Mouse (Mus musculus) kidney, embryonic 14.5 days (tissue): ENCODE results near the gene Upf2. TPM values are rescaled to one million over a fixed set of nuclear protein-coding genes. Genes with fewer than 3 reads are reported as not detected.

ENCODE experiments used
- ATAC-seq: fragments of 200-750 bp; cut with Nextera tagmentation; 2 replicates; pipeline ENCODE4 v1.8.0; 2017; ENCODE audit warnings: moderate number of reproducible peaks, mild to moderate bottlenecking, moderate TSS enrichment, moderate library complexity; ENCODE audit not compliant: low FRiP score, low TSS enrichment
- H3K27ac ChIP-seq: fragments of 300-500 bp; sonication (generic); 2 replicates; pipeline ENCODE4 v1.5.1; 2014; ENCODE audit warnings: low read depth, mild to moderate bottlenecking, low read length, moderate library complexity, mixed read lengths
- H3K27me3 ChIP-seq: fragments of 300-500 bp; sonication (generic); 2 replicates; pipeline ENCODE4 v1.6.1; 2014; ENCODE audit warnings: mild to moderate bottlenecking, low read length; ENCODE audit not compliant: control insufficient read depth, insufficient read depth
- H3K36me3 ChIP-seq: fragments of 300-500 bp; sonication (generic); 2 replicates; pipeline ENCODE4 v1.6.1; 2014; ENCODE audit warnings: low read length, mixed read lengths; ENCODE audit not compliant: control insufficient read depth, insufficient read depth
- H3K4me1 ChIP-seq: fragments of 300-500 bp; sonication (generic); 2 replicates; pipeline ENCODE4 v1.6.1; 2014; ENCODE audit warnings: low read length, mixed read lengths; ENCODE audit not compliant: control insufficient read depth, insufficient read depth
- H3K4me2 ChIP-seq: fragments of 300-500 bp; sonication (generic); replicated peaks from 2 replicates; pipeline ENCODE4 v1.6.1; 2014; ENCODE audit warnings: low read depth, mild to moderate bottlenecking, low read length
- H3K4me3 ChIP-seq: fragments of 300-500 bp; sonication (generic); 2 replicates; pipeline ENCODE4 v1.5.1; 2014; ENCODE audit warnings: mild to moderate bottlenecking, low read length
- H3K9ac ChIP-seq: fragments of 300-500 bp; sonication (generic); 2 replicates; pipeline ENCODE4 v1.6.1; 2014; ENCODE audit warnings: low read depth, mild to moderate bottlenecking, low read length, moderate library complexity
- H3K9me3 ChIP-seq: fragments of 300-500 bp; sonication (generic); 2 replicates; pipeline ENCODE4 v1.6.1; 2016; ENCODE audit warnings: low read length; ENCODE audit not compliant: control insufficient read depth
- WGBS: fragments of 180-500 bp; shearing (Covaris S2); extraction: QIAGEN DNeasy Blood & Tissue Kit; methylation state at CpG from one replicate; pipeline ENCODE4 v1.1.7; 2014; 5-methylcytosine and 5-hydroxymethylcytosine counted together
- polyA plus RNA-seq: library from polyadenylated mRNA; unstranded; fragments of >200 nt; fragmentation: Nextera tagmentation; extraction: Ambion mirVana; gene quantifications from 2 replicates; pipeline ENCODE4 v1.2.1, GENCODE M21; 2014

Upf2 gene
- polyA plus RNA-seq, 1 experiment from 2014 or later, result 12.1 TPM

GRCm38 (mm10) chr2:6067341-6067740 is 116.1 kb downstream of the Upf2 start:
- Histone ChIP-seq H3K4me1 (peaks cover 6% of the 10 kb centered on the region; the same call in 1 of the 2 replicates), H3K4me2 (no peak overlapping the region), H3K36me3 (no peaks in the 10 kb centered on the region), H3K9ac (no peak overlapping the region), H3K27me3 (no peaks in the 10 kb centered on the region), H3K9me3 (no peaks in the 10 kb centered on the region), H3K27ac (no peak overlapping the region), H3K4me3 (no peak overlapping the region)
- ATAC-seq, result no peak
- 93% methylated on average over 6 of the region's 6 CpGs for WGBS

GRCm38 (mm10) chr2:6070925-6071324 is 119.7 kb downstream of the Upf2 start:
- H3K27ac ChIP-seq, result no peak overlapping the region
- H3K4me3 ChIP-seq, result no peak overlapping the region
- 36% methylated on average over 11 of the region's 11 CpGs for WGBS
- H3K9ac ChIP-seq, result no peak overlapping the region
- ATAC-seq, result no peak
- no peaks in the 10 kb centered on the region for H3K27me3 ChIP-seq
- no peak overlapping the region for H3K4me2 ChIP-seq
- no peaks in the 10 kb centered on the region for H3K9me3 ChIP-seq
- H3K4me1 ChIP-seq, result peaks cover 14% of the 10 kb centered on the region; the same call in 1 of the 2 replicates
- H3K36me3 ChIP-seq, result no peaks in the 10 kb centered on the region

DNA sequence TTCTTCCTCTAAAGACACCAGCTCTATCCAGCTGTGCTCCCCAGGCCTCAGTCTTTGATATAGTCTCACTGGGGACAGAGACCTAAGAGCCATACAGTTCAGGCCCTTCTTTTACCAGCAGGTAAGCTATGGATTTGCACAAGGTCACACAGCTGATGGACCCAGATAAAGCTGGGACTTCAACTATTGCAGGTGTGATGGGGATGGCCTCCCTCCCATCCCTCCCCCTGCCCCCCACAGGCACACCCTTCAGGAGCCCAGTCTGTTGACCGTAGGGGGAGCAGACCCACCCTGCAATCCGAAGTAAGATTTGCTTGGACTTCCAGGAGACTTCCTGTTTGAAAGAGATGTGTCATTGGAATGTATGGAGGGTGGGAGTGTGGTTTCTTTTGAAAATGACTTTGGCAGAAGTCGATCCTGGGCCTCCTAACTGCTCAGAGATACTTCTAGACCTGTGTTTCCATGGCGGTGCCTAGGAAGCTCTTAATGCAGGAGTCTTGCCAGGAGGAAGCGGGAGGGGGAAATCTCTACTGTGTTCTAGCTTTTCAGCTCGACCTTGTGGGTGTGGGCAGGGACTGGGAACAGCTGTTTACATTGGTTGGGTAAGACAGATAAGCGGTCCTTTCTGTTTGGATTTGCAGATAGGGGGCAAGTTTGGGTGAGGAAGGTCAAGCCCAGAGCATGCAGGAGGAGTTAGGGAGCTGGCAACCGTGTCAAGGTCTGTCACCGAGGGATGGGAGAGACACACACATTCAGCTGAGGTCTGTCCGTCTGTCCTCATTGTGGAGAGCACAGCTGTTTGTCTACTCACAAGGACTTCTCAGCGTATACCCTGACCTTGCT is 120.5 kb downstream of the Upf2 start:
- WGBS, result 30% methylated on average over 11 of the region's 11 CpGs
- no peaks in the 10 kb centered on the region for H3K36me3 ChIP-seq
- ATAC-seq, result no peak
- H3K9ac ChIP-seq, result no peak overlapping the region
- no peaks in the 10 kb centered on the region for H3K9me3 ChIP-seq
- no peak overlapping the region for H3K4me2 ChIP-seq
- H3K4me1 ChIP-seq, result peaks cover 14% of the 10 kb centered on the region; the same call in 1 of the 2 replicates
- H3K27ac ChIP-seq, result no peak overlapping the region
- no peak overlapping the region for H3K4me3 ChIP-seq
- no peaks in the 10 kb centered on the region for H3K27me3 ChIP-seq

- 54% methylated on average over 7 of the region's 7 CpGs for WGBS
- peak; percentile 55; the same call in 1 of the 2 replicates for ATAC-seq
These were observed 121.5 kb downstream of the Upf2 start for GRCm38 (mm10) chr2:6072685-6073260.

GRCm38 (mm10) chr2:6074891-6075529 is 123.7 kb downstream of the Upf2 start:
- WGBS, result 32% methylated on average over 10 of the region's 10 CpGs
- no peaks in the 10 kb centered on the region for H3K36me3 ChIP-seq
- no peak overlapping the region for H3K9ac ChIP-seq
- ATAC-seq, result peak; percentile 60; the same call in 1 of the 2 replicates
- H3K27me3 ChIP-seq, result no peaks in the 10 kb centered on the region
- H3K4me2 ChIP-seq, result no peak overlapping the region
- H3K27ac ChIP-seq, result peak overlapping the region; percentile 15; the same call in 1 of the 2 replicates
- H3K9me3 ChIP-seq, result no peaks in the 10 kb centered on the region
- H3K4me3 ChIP-seq, result no peak overlapping the region
- H3K4me1 ChIP-seq, result peaks cover 14% of the 10 kb centered on the region; the same call in 1 of the 2 replicates

More at GRCm38 (mm10) chr2:6072685-6073260, 121.5 kb downstream of the Upf2 start:
- Histone ChIP-seq H3K27me3 (no peaks in the 10 kb centered on the region), H3K4me3 (no peak overlapping the region), H3K4me2 (no peak overlapping the region), H3K4me1 (peaks cover 14% of the 10 kb centered on the region; the same call in 1 of the 2 replicates), H3K9ac (no peak overlapping the region), H3K36me3 (no peaks in the 10 kb centered on the region), H3K9me3 (no peaks in the 10 kb centered on the region), H3K27ac (no peak overlapping the region)

GRCm38 (mm10) chr2:6075530-6075896 is 124.2 kb downstream of the Upf2 start:
- Histone ChIP-seq H3K4me3 (no peak overlapping the region), H3K4me1 (peaks cover 14% of the 10 kb centered on the region; the same call in 1 of the 2 replicates), H3K9ac (no peak overlapping the region), H3K27ac (peak overlapping the region; percentile 15; the same call in 1 of the 2 replicates), H3K9me3 (no peaks in the 10 kb centered on the region), H3K36me3 (no peaks in the 10 kb centered on the region), H3K27me3 (no peaks in the 10 kb centered on the region), H3K4me2 (no peak overlapping the region)
- no peak for ATAC-seq
- 11% methylated on average over 1 of the region's 1 CpGs for WGBS

- H3K27ac ChIP-seq, result no peak overlapping the region
- 89% methylated on average over 1 of the region's 1 CpGs for WGBS
- no peak for ATAC-seq
- H3K4me2 ChIP-seq, result no peak overlapping the region
- no peaks in the 10 kb centered on the region for H3K9me3 ChIP-seq
- no peak overlapping the region for H3K4me3 ChIP-seq
- H3K4me1 ChIP-seq, result peaks cover 11% of the 10 kb centered on the region; the same call in 1 of the 2 replicates
- H3K36me3 ChIP-seq, result no peaks in the 10 kb centered on the region
- H3K9ac ChIP-seq, result no peak overlapping the region
- no peaks in the 10 kb centered on the region for H3K27me3 ChIP-seq
These were observed 128.8 kb downstream of the Upf2 start for GRCm38 (mm10) chr2:6080037-6080436.

DNA sequence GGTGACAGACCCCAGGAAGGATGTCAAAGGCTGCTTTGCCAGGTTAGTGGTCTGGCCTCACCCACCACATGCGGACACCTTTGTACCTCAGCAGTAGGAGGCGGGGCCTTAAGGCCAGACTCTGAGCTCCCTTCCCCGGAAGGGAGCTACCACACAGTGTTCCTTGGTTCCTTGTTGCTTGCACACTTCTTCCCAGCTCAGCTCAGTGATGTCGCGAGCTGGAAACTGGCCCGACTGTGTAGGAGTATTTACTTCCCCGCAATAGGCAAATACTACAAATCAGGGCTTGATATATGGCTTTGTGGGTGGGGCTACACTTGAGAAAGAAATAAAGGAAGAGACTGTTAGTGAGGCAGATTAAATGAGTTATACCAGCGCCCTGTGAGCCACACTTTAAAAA is 129.8 kb downstream of the Upf2 start:
- no peak overlapping the region for H3K4me2 ChIP-seq
- H3K4me3 ChIP-seq, result no peak overlapping the region
- H3K27ac ChIP-seq, result no peak overlapping the region
- 0 out of 2 replicates have a peak, but pooled peaks cover 6% of the 10 kb centered on the region for H3K4me1 ChIP-seq
- H3K27me3 ChIP-seq, result no peaks in the 10 kb centered on the region
- no peaks in the 10 kb centered on the region for H3K9me3 ChIP-seq
- WGBS, result 36% methylated on average over 8 of the region's 8 CpGs
- no peak overlapping the region for H3K9ac ChIP-seq
- no peaks in the 10 kb centered on the region for H3K36me3 ChIP-seq
- peak; percentile 56 for ATAC-seq
